Mouse (Mus musculus) CH12.LX (cell line): ENCODE results near the gene Stag1. TPM values are rescaled to one million over a fixed set of nuclear protein-coding genes. Genes with fewer than 3 reads are reported as not detected.
"Not testable (repeated sequence)": the region's sequence is repeated elsewhere in the genome, so short reads cannot be mapped to it uniquely, and the experiment has no call there.

ENCODE experiments used
- DNase-seq: peaks from one replicate; pipeline ENCODE4 v3.0.0-alpha.2; 2013; ENCODE audit errors: extremely low read depth
- H3K27ac ChIP-seq: 2 replicates; pipeline ENCODE4 v1.5.1; 2012; ENCODE audit warnings: low read depth, mild to moderate bottlenecking, control low read depth, moderate library complexity; ENCODE audit not compliant: insufficient read depth
- H3K27me3 ChIP-seq: replicated peaks from 2 replicates; pipeline ENCODE3; 2012; ENCODE audit warnings: inconsistent platforms
- H3K36me3 ChIP-seq, 2 experiments: replicated peaks in 1 of 2; 2 replicates each; pipeline versions ENCODE3 to v1.6.1; 2012; ENCODE audit warnings: inconsistent platforms in 1 of 2, low read length in 1 of 2, mild to moderate bottlenecking in 1 of 2, mixed read lengths in 1 of 2, moderate library complexity in 1 of 2; ENCODE audit not compliant: control insufficient read depth in 1 of 2, insufficient read depth in 1 of 2
- H3K4me1 ChIP-seq, 2 experiments: 2 replicates each; pipeline ENCODE4 v1.6.1; 2012; ENCODE audit warnings: inconsistent platforms in 1 of 2, moderate library complexity in 1 of 2; ENCODE audit not compliant: insufficient read depth in 2 of 2, control insufficient read depth in 1 of 2
- H3K4me2 ChIP-seq: 2 replicates; pipeline ENCODE4 v1.6.1; 2012; ENCODE audit warnings: low read depth, mild to moderate bottlenecking, control low read depth; ENCODE audit not compliant: poor library complexity, insufficient read depth, severe bottlenecking
- H3K4me3 ChIP-seq, 3 experiments: fragments of 150-350 bp in 1 of 3; sonication (generic) in 1 of 3; replicated peaks in 1 of 3; 2 replicates each; pipeline versions ENCODE3 to v1.5.1; 2011 to 2012; ENCODE audit warnings: low read depth in 2 of 3, low read length in 2 of 3, mild to moderate bottlenecking in 2 of 3, moderate library complexity in 2 of 3, control low read depth in 1 of 3, improper control_type of control experiment in 1 of 3, inconsistent platforms in 1 of 3, mixed read lengths in 1 of 3; ENCODE audit not compliant: poor library complexity in 1 of 3
- H3K79me2 ChIP-seq: replicated peaks from 2 replicates; pipeline ENCODE4 v1.6.1; 2012; ENCODE audit warnings: mild to moderate bottlenecking, moderate library complexity; ENCODE audit not compliant: control insufficient read depth, poor library complexity, insufficient read depth, severe bottlenecking; ENCODE audit errors: extremely low read depth
- H3K9ac ChIP-seq: 2 replicates; pipeline ENCODE4 v1.6.1; 2012; ENCODE audit warnings: low read depth, mild to moderate bottlenecking, control low read depth, moderate library complexity; ENCODE audit not compliant: insufficient read depth
- H3K9me3 ChIP-seq: replicated peaks from 2 replicates; pipeline ENCODE3; 2012; ENCODE audit warnings: low read length, inconsistent platforms, mixed read lengths
- BHLHE40 ChIP-seq: IDR thresholded peaks from 2 replicates; pipeline ENCODE4 v1.6.1; 2011; ENCODE audit warnings: mild to moderate bottlenecking, low read depth, low read length, improper control_type of control experiment
- CHD2 ChIP-seq: IDR thresholded peaks from 2 replicates; pipeline ENCODE4 v1.6.1; 2011; ENCODE audit warnings: low read length, improper control_type of control experiment
- CTCF ChIP-seq, 2 experiments: IDR thresholded peaks in 1 of 2; conservative IDR thresholded peaks in 1 of 2; 2 replicates each; pipeline ENCODE4 v1.5.1; 2011 to 2012; ENCODE audit warnings: low read depth in 2 of 2, low read length in 2 of 2, improper control_type of control experiment in 1 of 2, inconsistent platforms in 1 of 2, mild to moderate bottlenecking in 1 of 2, moderate library complexity in 1 of 2
- ELF1 ChIP-seq: IDR thresholded peaks from 2 replicates; pipeline ENCODE4 v1.6.1; 2014; ENCODE audit warnings: low read depth, mild to moderate bottlenecking, inconsistent platforms, low read length, improper control_type of control experiment
- EP300 ChIP-seq: IDR thresholded peaks from 2 replicates; pipeline ENCODE4 v1.6.1; 2011; ENCODE audit warnings: low read length, improper control_type of control experiment
- ETS1 ChIP-seq: conservative IDR thresholded peaks from 2 replicates; pipeline ENCODE4 v1.6.1; 2012; ENCODE audit warnings: low read depth, mild to moderate bottlenecking, inconsistent platforms, low read length, improper control_type of control experiment, moderate library complexity
- GABPA ChIP-seq: IDR thresholded peaks from 2 replicates; pipeline ENCODE4 v1.6.1; 2012; ENCODE audit warnings: low read depth, low read length, improper control_type of control experiment, inconsistent platforms; ENCODE audit not compliant: insufficient replicate concordance
- HCFC1 ChIP-seq: IDR thresholded peaks from 2 replicates; pipeline ENCODE4 v1.6.1; 2012; ENCODE audit warnings: low read depth, mild to moderate bottlenecking, inconsistent platforms, low read length, improper control_type of control experiment
- JUN ChIP-seq: IDR thresholded peaks from 2 replicates; pipeline ENCODE4 v1.6.1; 2011; ENCODE audit warnings: low read depth, mild to moderate bottlenecking, low read length, improper control_type of control experiment, moderate library complexity; ENCODE audit not compliant: insufficient read depth
- KAT2A ChIP-seq: IDR thresholded peaks from 2 replicates; pipeline ENCODE4 v1.6.1; 2012; ENCODE audit warnings: low read length, improper control_type of control experiment, inconsistent platforms; ENCODE audit not compliant: insufficient replicate concordance
- MAFK ChIP-seq: IDR thresholded peaks from 2 replicates; pipeline ENCODE4 v1.6.1; 2011; ENCODE audit warnings: low read length, improper control_type of control experiment; ENCODE audit not compliant: insufficient replicate concordance
- MEF2A ChIP-seq: IDR thresholded peaks from 2 replicates; pipeline ENCODE4 v1.6.1; 2014; ENCODE audit warnings: low read depth, mild to moderate bottlenecking, inconsistent platforms, low read length, improper control_type of control experiment, borderline replicate concordance
- MXI1 ChIP-seq: IDR thresholded peaks from 2 replicates; pipeline ENCODE4 v1.6.1; 2011; ENCODE audit warnings: mild to moderate bottlenecking, low read depth, low read length, improper control_type of control experiment
- MYC ChIP-seq: IDR thresholded peaks from 2 replicates; pipeline ENCODE4 v1.6.1; 2011; ENCODE audit warnings: low read depth, mild to moderate bottlenecking, improper control_type of control experiment, low read length
- NRF1 ChIP-seq: IDR thresholded peaks from 2 replicates; pipeline ENCODE4 v1.6.1; 2014; ENCODE audit warnings: low read depth, mild to moderate bottlenecking, inconsistent platforms, low read length, improper control_type of control experiment, moderate library complexity
- TCF12 ChIP-seq: IDR thresholded peaks from 2 replicates; pipeline ENCODE4 v1.6.1; 2014; ENCODE audit warnings: low read depth, mild to moderate bottlenecking, inconsistent platforms, low read length, improper control_type of control experiment
- ZC3H11A ChIP-seq: IDR thresholded peaks from 2 replicates; pipeline ENCODE4 v1.6.1; 2012; ENCODE audit warnings: low read depth, mild to moderate bottlenecking, inconsistent platforms, low read length, improper control_type of control experiment
- ZNF384 ChIP-seq: IDR thresholded peaks from 2 replicates; pipeline ENCODE4 v1.6.1; 2012; ENCODE audit warnings: low read depth, low read length, improper control_type of control experiment, inconsistent platforms
- dilution Hi-C: fragments of 300-500 bp; cut with MboI; formaldehyde crosslinking; loops from 2 replicates; pipeline ENCODE4 v1.14.3; 2020; ENCODE audit warnings: low sequenced_read_pairs; ENCODE audit not compliant: extremely low pct_unique_long_range_greater_than_20kb, extremely low pct_ligation_motif_present
- in situ Hi-C: fragments of 300-500 bp; cut with MboI; formaldehyde crosslinking; loops from 3 replicates; pipeline ENCODE4 v1.14.3; 2019; ENCODE audit warnings: low sequenced_read_pairs, low pct_ligation_motif_present, low pct_unique_long_range_greater_than_20kb, mixed read lengths
- polyA plus RNA-seq: library from polyadenylated mRNA; unstranded; fragments of >175 nt; gene quantifications from 2 replicates; pipeline ENCODE4 v1.2.1, GENCODE M21; 2012; ENCODE audit warnings: low read depth; ENCODE audit not compliant: insufficient read length
- total RNA-seq, 2 experiments: library from RNA; depleted of rRNA; stranded (reverse); fragments of 300-350 nt in 1 of 2; fragments of >200 nt in 1 of 2; gene quantifications; 2 replicates each; pipeline ENCODE4 v1.2.3; 2012 to 2014

The Stag1 gene
- total and polyA plus RNA-seq, 3 experiments: 24.5 to 45.9 (median 33.7) TPM

DNA sequence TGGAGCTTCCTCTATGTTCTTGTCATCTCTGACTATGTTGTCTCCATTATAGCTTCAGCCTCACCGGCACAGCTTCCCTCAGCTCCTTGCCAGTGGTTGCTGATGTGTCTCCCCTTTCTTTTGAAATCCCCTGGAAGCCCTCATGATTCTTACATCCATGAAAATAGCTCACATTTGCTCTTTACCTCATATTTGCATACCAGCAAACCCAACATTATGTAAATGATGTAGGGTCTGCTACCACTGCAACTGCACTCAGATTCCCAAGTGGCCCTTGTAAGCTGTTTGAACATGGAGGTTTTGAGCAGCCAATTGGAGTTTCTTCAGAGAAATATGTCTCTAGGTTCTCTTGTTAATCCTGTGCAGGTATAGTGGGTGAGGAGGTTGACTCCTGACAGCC, 110.0 kb downstream of the Stag1 start:
- H3K4me2 ChIP-seq: peak overlapping the region; percentile 82
- no peaks in the 10 kb centered on the region for H3K36me3 ChIP-seq
- H3K27ac ChIP-seq: peak overlapping the region; percentile 31; the same call in 1 of the 2 replicates
- dilution Hi-C loops: no loop called here
- H3K4me1 ChIP-seq: peaks cover 5 to 52% of the 10 kb centered on the region in 2 experiments; a peak in 3 of 4 replicates
- H3K9me3 ChIP-seq: no peaks in the 10 kb centered on the region
- in situ Hi-C loops: no loop called here
- TF ChIP-seq EP300 (peak; percentile 75), CTCF (conservative IDR thresholded peaks at IDR 0.05 in 1 of 2, IDR thresholded peaks at IDR 0.05 in 1 of 2; ENCODE audit: low read depth in 2 of 2, low read length in 2 of 2) (no peak), ZNF384 (0 out of 2 replicates have a peak, but pooled peaks have one; percentile 18), JUN (no peak), MEF2A (peak; percentile 82), HCFC1 (no peak), BHLHE40 (peak; percentile 39; the same call in 1 of the 2 replicates), NRF1 (no peak), MXI1 (no peak), MAFK (0 out of 2 replicates have a peak, but pooled peaks have one; percentile 37), TCF12 (peak; percentile 31; the same call in 1 of the 2 replicates), ZC3H11A (no peak), ETS1 (peak; percentile 81)
- DNase-seq: peak; percentile 77
- H3K9ac ChIP-seq: no peak overlapping the region
- H3K4me3 ChIP-seq: no peak overlapping the region
- no peaks in the 10 kb centered on the region for H3K27me3 ChIP-seq
- H3K79me2 ChIP-seq: peaks cover 4% of the 10 kb centered on the region; the same call in 1 of the 2 replicates

DNA sequence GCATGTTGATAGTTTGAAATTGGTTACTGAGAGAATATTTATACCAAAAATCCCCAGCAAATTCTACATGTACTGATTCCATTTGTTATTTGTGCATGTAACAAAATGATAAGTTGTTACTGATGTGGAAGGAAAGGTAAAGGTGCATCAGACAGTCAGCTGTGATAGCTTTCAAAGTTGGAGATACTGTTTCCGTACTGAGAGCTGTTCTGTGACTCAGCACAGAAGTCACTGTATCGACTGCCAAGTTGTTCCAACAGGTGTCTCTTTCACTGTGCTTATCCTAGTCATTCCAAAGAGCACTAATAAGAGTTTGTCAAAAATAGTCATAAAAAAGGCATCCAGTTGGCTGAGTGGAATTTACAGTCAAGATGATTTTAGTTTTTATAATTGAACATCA, 114.1 kb downstream of the Stag1 start:
- no peaks in the 10 kb centered on the region; the same call in 1 of the 2 replicates for H3K79me2 ChIP-seq
- H3K4me1 ChIP-seq: peaks cover 5 to 48% of the 10 kb centered on the region in 2 experiments; a peak in 3 of 4 replicates
- H3K36me3 ChIP-seq: no peaks in the 10 kb centered on the region
- no peaks in the 10 kb centered on the region for H3K27me3 ChIP-seq
- dilution Hi-C loops: no loop called here
- H3K27ac ChIP-seq: no peak overlapping the region
- H3K4me3 ChIP-seq: no peak overlapping the region
- H3K9me3 ChIP-seq: no peaks in the 10 kb centered on the region
- no peak for TF ChIP-seq MAFK
- no peak for TF ChIP-seq ELF1
- TF ChIP-seq MYC: no peak
- no peak for TF ChIP-seq KAT2A
- TF ChIP-seq GABPA: no peak
- TF ChIP-seq ETS1: no peak; the same call in 1 of the 2 replicates
- no peak for TF ChIP-seq TCF12
- no peak for TF ChIP-seq CHD2
- TF ChIP-seq EP300: peak; percentile 59; the same call in 1 of the 2 replicates
- TF ChIP-seq, all 38 proteins: peak for 1
- H3K9ac ChIP-seq: no peak overlapping the region
- peak; percentile 19 for DNase-seq
- no peak overlapping the region for H3K4me2 ChIP-seq
- in situ Hi-C loops: no loop called here

DNA sequence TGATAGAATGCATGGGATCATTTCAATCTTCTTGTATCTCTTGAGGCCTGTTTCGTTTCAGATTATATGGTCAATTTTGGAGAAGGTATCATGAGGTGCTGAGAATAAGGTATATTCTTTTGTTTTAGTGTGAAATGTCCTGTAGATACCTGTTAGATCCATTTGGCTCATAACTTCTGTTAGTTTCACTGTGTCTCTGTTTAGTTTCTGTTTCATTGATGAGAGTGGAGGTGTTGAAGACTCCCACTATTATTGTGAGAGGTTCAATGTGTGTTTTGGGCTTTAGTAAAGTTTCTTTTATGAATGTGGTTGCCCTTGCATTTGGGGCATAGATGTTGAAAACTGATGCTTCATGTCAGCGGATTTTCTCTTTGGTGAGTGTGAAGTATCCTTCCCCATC, 127.2 kb downstream of the Stag1 start:
- H3K27ac ChIP-seq, H3K9ac ChIP-seq, H3K4me2 ChIP-seq, in situ Hi-C loops, dilution Hi-C loops, H3K79me2 ChIP-seq, DNase-seq, H3K4me3 ChIP-seq, H3K36me3 ChIP-seq, H3K27me3 ChIP-seq, H3K9me3 ChIP-seq: not testable (repeated sequence)
- peaks cover 2 to 24% of the 10 kb centered on the region in 2 experiments; a peak in 3 of 4 replicates for H3K4me1 ChIP-seq
